In the genomic region with DNA sequence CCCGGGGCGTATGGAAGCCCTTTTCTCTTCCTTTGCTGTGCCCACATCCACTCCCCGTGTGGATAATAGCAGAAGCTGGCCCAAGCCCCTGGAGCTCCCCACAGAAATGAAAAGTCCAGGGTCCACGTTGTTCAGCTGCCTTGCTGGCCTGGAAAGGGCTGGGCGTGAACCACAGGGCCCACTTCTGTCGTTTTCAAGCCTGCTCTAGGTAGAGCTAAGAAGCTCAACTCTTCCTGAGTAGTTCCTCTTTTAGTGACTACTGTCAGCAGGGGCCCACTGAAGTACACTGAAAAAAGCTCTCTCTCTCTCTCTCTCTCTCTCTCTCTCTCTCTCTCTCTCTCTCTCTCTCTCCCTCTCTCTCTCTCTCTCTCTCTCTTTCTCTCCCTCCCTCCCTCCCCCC, we compare ENCODE assay signal across 17 mouse cellular contexts. TPM values are rescaled to one million over a fixed set of nuclear protein-coding genes. Genes with fewer than 3 reads are reported as not detected.
DNase-seq lines count a peak whose midpoint lies in the region; ATAC-seq lines count a peak whose summit lies in the region.
"Had no signal": no experiment of that assay in that cellular context is flagged by ENCODE, and none has a peak within 500 bp of the region (broad histone marks: within the 10 kb centered on the region; RNA-seq: fewer than 3 reads in every experiment).

No protein-coding gene starts in this region.

- peak; percentile 46 to 64 for ATAC-seq in hematopoietic stem cell, adult 5-6 weeks (replicated peaks in 1 of 2; ENCODE audit: insufficient read depth in 1 of 2, low FRiP score in 2 of 2, low TSS enrichment in 1 of 2, low read depth in 1 of 2, poor library complexity in 2 of 2, severe bottlenecking in 2 of 2)
- ATAC-seq in neutrophil, adult 5-6 weeks (ENCODE audit: extremely low read depth, insufficient number of reproducible peaks, low FRiP score, poor library complexity, severe bottlenecking) = peak; percentile 27; the same call in 1 of the 2 replicates
- ATAC-seq: activated CD4-positive, CD25-positive, alpha-beta regulatory T cell, adult 4 months; forebrain, embryonic 14.5 days; hindbrain, postnatal 0 days; midbrain, embryonic 15.5 days had no signal

- DNase-seq in adrenal gland, postnatal 10 days = peak; percentile 7
- no peak for DNase-seq in adrenal gland, postnatal 4 days (ENCODE audit: low spot score in 2 of 2)
- DNase-seq in ovary, postnatal 36 days (ENCODE audit: low spot score) = peak; percentile 12
- no peak for DNase-seq in ovary, postnatal 10 days (ENCODE audit: low spot score)
- no peak for DNase-seq in right cerebral cortex, postnatal 36 days (ENCODE audit: low spot score in 2 of 2)
- no peak for DNase-seq in heart, adult 18-20 months
- DNase-seq: adrenal gland, postnatal 25 days; heart, postnatal 4 days; lung, embryonic 14.5 days; right cerebral cortex, adult 18-20 months; thymus, postnatal 4 days had no signal

RNA-seq across cellular contexts. Expression of gene Cebpa, which starts 5.7 kb away (rescaled TPM):
- total RNA-seq in adrenal gland, postnatal 10 days (2021) = 100 to 1,000 TPM; 237 to 238 TPM
- total RNA-seq in adrenal gland, postnatal 4 days (2021) = 10 to 100 TPM; 66.2 to 78.9 TPM
- total RNA-seq in hematopoietic stem cell, adult 5-6 weeks (2017) = 8.7 and 10.9 TPM in 2 replicates
- total RNA-seq in neutrophil, adult 5-6 weeks (2017) = 6.4 and 8.3 TPM in 2 replicates
- 10 to 100 TPM in 1 of 2 experiments, 1 to 10 TPM in 1; 8.0 to 22.5 TPM for total RNA-seq in heart, adult 18-20 months (2021)

Comparison
In these comparisons a context has a peak if more than half of its experiments do, and no peak if none do; other contexts are left out.
1. DNase-seq: peak in adrenal gland, postnatal 10 days (single experiment) and ovary, postnatal 36 days (single experiment); none in adrenal gland, postnatal 4 days (0 of 2), ovary, postnatal 10 days (single experiment), right cerebral cortex, postnatal 36 days (0 of 2) and heart, adult 18-20 months (0 of 2).